Comparison of ENCODE assay signal across 10 mouse cellular contexts in genomic region chr6:143020647-143021046, GRCm38 (mm10). TPM values are rescaled to one million over a fixed set of nuclear protein-coding genes. Genes with fewer than 3 reads are reported as not detected.
DNase-seq lines count a peak whose midpoint lies in the region; ATAC-seq and TF ChIP-seq lines count a peak whose summit lies in the region.
"Had no signal": no experiment of that assay in that cellular context is flagged by ENCODE, and none has a peak within 500 bp of the region (broad histone marks: within the 10 kb centered on the region; RNA-seq: fewer than 3 reads in every experiment).

No protein-coding gene starts in this region.

- no peak overlapping the region for H3K27ac ChIP-seq in heart, adult 2 months
- H3K27ac ChIP-seq in heart, embryonic 11.5 days (ENCODE audit: low read depth, low read length), result no peak overlapping the region
- no peak overlapping the region; the same call in 1 of the 2 replicates for H3K27ac ChIP-seq in intestine, postnatal 0 days (ENCODE audit: low read depth, low read length)
- H3K27ac ChIP-seq: embryonic facial prominence, embryonic 12.5 days; limb, embryonic 15.5 days had no signal

- no peak overlapping the region for H3K9ac ChIP-seq in heart, adult 2 months (ENCODE audit: low read depth, low read length)
- H3K9ac ChIP-seq in heart, embryonic 11.5 days (ENCODE audit: low read depth, low read length), result no peak overlapping the region
- H3K9ac ChIP-seq in intestine, postnatal 0 days (ENCODE audit: low read depth, low read length), result no peak overlapping the region
- H3K9ac ChIP-seq: embryonic facial prominence, embryonic 12.5 days; limb, embryonic 15.5 days had no signal

- no peak for TF ChIP-seq POLR2A in heart, adult 2 months (IDR thresholded peaks at IDR 0.05; ENCODE audit: insufficient read depth, low read depth, low read length)

- no peak for DNase-seq in heart, adult 2 months
- DNase-seq in 416B (ENCODE audit: low read depth), result peak; percentile 80
- peak; percentile 3 for DNase-seq in T-cell, adult 2 months (ENCODE audit: low spot score)
- no peak for DNase-seq in spleen, postnatal 4 days (ENCODE audit: low spot score in 2 of 2)
- no peak for DNase-seq in adrenal gland, postnatal 25 days
- DNase-seq in urinary bladder, postnatal 36 days (ENCODE audit: low spot score in 2 of 2), result no peak

- H3K4me3 ChIP-seq in heart, adult 2 months, result no peak overlapping the region
- H3K4me3 ChIP-seq in heart, embryonic 11.5 days (ENCODE audit: low read depth, low read length), result no peak overlapping the region
- H3K4me3 ChIP-seq in intestine, postnatal 0 days (ENCODE audit: low read depth, low read length), result no peak overlapping the region
- H3K4me3 ChIP-seq: embryonic facial prominence, embryonic 12.5 days; limb, embryonic 15.5 days had no signal

- ATAC-seq in heart, embryonic 11.5 days (replicated peaks; ENCODE audit: insufficient number of reproducible peaks, low FRiP score, low TSS enrichment), result no peak
- no peak for ATAC-seq in intestine, postnatal 0 days

- intact Hi-C loops in heart, adult 2 months (cut with DNase I), result no loop called here

- TF ChIP-seq EP300 in heart, adult 2 months (IDR thresholded peaks at IDR 0.05; ENCODE audit: insufficient read depth, low read depth, low read length), result no peak

- no peaks in the 10 kb centered on the region for H3K27me3 ChIP-seq in heart, adult 2 months (ENCODE audit: control insufficient read depth, insufficient read depth, low read length)
- H3K27me3 ChIP-seq in heart, embryonic 11.5 days (ENCODE audit: control insufficient read depth, insufficient read depth, low read length), result no peaks in the 10 kb centered on the region
- no peaks in the 10 kb centered on the region for H3K27me3 ChIP-seq in intestine, postnatal 0 days (replicated peaks; ENCODE audit: control insufficient read depth, insufficient read depth, low read length)
- H3K27me3 ChIP-seq: embryonic facial prominence, embryonic 12.5 days; limb, embryonic 15.5 days had no signal

- WGBS in heart, adult 2 months, result 77% methylated on average over 5 of the region's 5 CpGs
- WGBS in heart, embryonic 11.5 days (ENCODE audit: insufficient replicate concordance), result 54% methylated on average over 5 of the region's 5 CpGs
- WGBS in intestine, postnatal 0 days, result 73% methylated on average over 5 of the region's 5 CpGs

- H3K4me1 ChIP-seq in heart, adult 2 months (ENCODE audit: control insufficient read depth, insufficient read depth, low read length), result no peaks in the 10 kb centered on the region
- no peaks in the 10 kb centered on the region for H3K4me1 ChIP-seq in heart, embryonic 11.5 days (ENCODE audit: control insufficient read depth, insufficient read depth, low read length)
- no peaks in the 10 kb centered on the region for H3K4me1 ChIP-seq in intestine, postnatal 0 days (replicated peaks; ENCODE audit: control insufficient read depth, insufficient read depth, low read length)
- H3K4me1 ChIP-seq: embryonic facial prominence, embryonic 12.5 days; limb, embryonic 15.5 days had no signal

- H3K79me2 ChIP-seq in heart, adult 2 months (replicated peaks; ENCODE audit: control insufficient read depth, insufficient read depth, low read length), result no peaks in the 10 kb centered on the region

- peak; percentile 55 for TF ChIP-seq CTCF in heart, adult 2 months (IDR thresholded peaks at IDR 0.05)
- TF ChIP-seq CTCF in intestine, postnatal 0 days (IDR thresholded peaks at IDR 0.05; ENCODE audit: low read depth), result peak; percentile 63

- H3K36me3 ChIP-seq in heart, adult 2 months (ENCODE audit: control insufficient read depth, insufficient read depth, low read length), result no peaks in the 10 kb centered on the region
- no peaks in the 10 kb centered on the region; the same call in 1 of the 2 replicates for H3K36me3 ChIP-seq in heart, embryonic 11.5 days (ENCODE audit: control insufficient read depth, insufficient read depth, low read length)
- H3K36me3 ChIP-seq in intestine, postnatal 0 days (ENCODE audit: control insufficient read depth, insufficient read depth), result peaks cover 17% of the 10 kb centered on the region

- H3K9me3 ChIP-seq in heart, embryonic 11.5 days (replicated peaks; ENCODE audit: control insufficient read depth, low read length), result no peaks in the 10 kb centered on the region
- no peaks in the 10 kb centered on the region for H3K9me3 ChIP-seq in intestine, postnatal 0 days (ENCODE audit: control insufficient read depth)
- H3K9me3 ChIP-seq: embryonic facial prominence, embryonic 12.5 days; limb, embryonic 15.5 days had no signal

- no peak overlapping the region for H3K4me2 ChIP-seq in heart, embryonic 11.5 days
- no peak overlapping the region for H3K4me2 ChIP-seq in intestine, postnatal 0 days (replicated peaks; ENCODE audit: low read depth)
- H3K4me2 ChIP-seq: embryonic facial prominence, embryonic 12.5 days; limb, embryonic 15.5 days had no signal

RNA-seq across cellular contexts. Expression of gene St8sia1, which starts 56.4 kb away (rescaled TPM):
- total RNA-seq in heart, adult 2 months (2021), result under 1 TPM; 0.10 to 0.11 TPM
- polyA plus RNA-seq in heart, adult 2 months (2012; rRNA removed), result 0.10 and 0.15 TPM in 2 replicates
- 3.6 and 5.2 TPM in 2 replicates for polyA plus RNA-seq in heart, embryonic 11.5 days (2014; fragmentation: Nextera tagmentation; extraction: Ambion mirVana)
- polyA plus RNA-seq in intestine, postnatal 0 days (2015; fragmentation: Nextera tagmentation; extraction: Ambion mirVana), result 0.17 and 0.34 TPM in 2 replicates
- 1.2 and 1.5 TPM in 2 replicates for total RNA-seq in adrenal gland, postnatal 25 days (2021)

Comparison
In these comparisons a context has a peak if more than half of its experiments do, and no peak if none do; other contexts are left out.
1. DNase-seq: peak in 416B (single experiment) and T-cell, adult 2 months (single experiment); none in heart, adult 2 months (0 of 2), spleen, postnatal 4 days (0 of 2), adrenal gland, postnatal 25 days (single experiment) and urinary bladder, postnatal 36 days (0 of 2).